Mouse (Mus musculus) G1E (cell line): Measurements from ENCODE around the gene Rabl6.

Experiments used
- CTCF ChIP-seq: IDR thresholded peaks from 2 replicates; pipeline ENCODE4 v1.5.1; 2012; ENCODE audit warnings: low read depth, low read length, inconsistent platforms, mixed read lengths
- GATA1 ChIP-seq: IDR thresholded peaks from 2 replicates; pipeline ENCODE4 v1.6.1; 2012; ENCODE audit warnings: borderline replicate concordance, low read length, inconsistent platforms, mixed read lengths

DNA sequence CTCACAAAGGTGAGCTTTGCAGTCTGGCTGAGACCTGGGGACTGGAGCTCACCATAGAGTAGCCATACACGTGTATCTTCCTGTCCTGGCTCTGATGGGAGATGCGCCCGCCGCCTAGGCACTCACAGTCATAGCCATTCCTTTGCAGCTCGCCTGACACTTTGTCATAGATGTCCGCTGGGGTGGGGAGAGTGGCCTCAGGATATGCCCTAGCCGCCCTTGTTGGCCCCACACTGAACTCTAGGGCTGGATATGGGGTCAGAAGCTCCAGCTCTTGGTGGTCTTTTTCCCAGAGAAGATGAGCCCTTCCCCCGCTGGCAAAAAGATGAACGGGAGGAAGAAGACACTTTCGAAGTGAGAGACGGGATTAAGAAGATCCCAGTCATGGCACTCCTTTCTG, 34.2 kb downstream of the Rabl6 start:
- no peak for TF ChIP-seq GATA1
- TF ChIP-seq CTCF, result no peak
